11 mouse cellular contexts compared by ENCODE assay signal in the genomic region with DNA sequence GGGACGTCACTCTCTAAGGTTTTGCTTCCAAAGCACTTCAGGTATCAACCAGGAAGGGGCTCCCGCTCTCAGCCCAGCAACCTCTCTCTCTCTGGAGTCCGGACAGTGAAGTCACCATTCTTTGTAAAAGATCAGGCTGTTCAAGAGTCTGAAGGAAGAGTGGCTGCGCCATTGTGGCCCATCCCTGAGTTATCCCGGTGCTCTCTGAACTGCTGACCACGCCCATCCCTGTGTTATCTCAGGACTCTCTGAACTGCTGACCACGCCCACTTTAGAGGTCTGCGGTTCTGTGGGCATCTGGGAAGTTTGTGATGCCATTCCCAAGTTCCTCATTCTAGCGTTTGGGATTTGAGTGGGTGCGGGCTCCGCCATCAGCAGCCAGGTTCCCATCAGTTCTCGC.
DNase-seq lines count a peak whose midpoint lies in the region; ATAC-seq and TF ChIP-seq lines count a peak whose summit lies in the region.
"Had no signal": no experiment of that assay in that cellular context is flagged by ENCODE, and none has a peak within 500 bp of the region (broad histone marks: within the 10 kb centered on the region; RNA-seq: fewer than 3 reads in every experiment).

No protein-coding gene starts in this region.

- no peak overlapping the region for H3K4me3 ChIP-seq in kidney, embryonic 14.5 days (ENCODE audit: low read length)
- H3K4me3 ChIP-seq in ES-E14 (ENCODE audit: insufficient read depth in 1 of 2, low read depth in 1 of 2, low read length in 2 of 2, poor library complexity in 1 of 2, severe bottlenecking in 1 of 2), result peak overlapping the region in 1 of 2 experiments; percentile 16; a peak in 2 of 4 replicates
- no peak overlapping the region for H3K4me3 ChIP-seq in limb, embryonic 13.5 days

- DNase-seq in kidney, postnatal 25 days, result no peak
- peak; percentile 74 for DNase-seq in ES-E14 (ENCODE audit: low read depth, low spot score)
- DNase-seq in embryo, embryonic 10.5 days (ENCODE audit: low spot score), result peak; percentile 68
- DNase-seq in c-Kit-positive CD71-positive TER-119-positive erythroid progenitor cells, embryonic 14.5 days (ENCODE audit: low spot score), result no peak
- DNase-seq in spleen, postnatal 14 days (ENCODE audit: low spot score in 2 of 2), result no peak
- DNase-seq: adrenal gland, postnatal 36 days; cerebellum, adult 8-10 months; kidney, postnatal 36 days; lung, postnatal 36 days had no signal

- 20% methylated on average over 12 of the region's 12 CpGs for WGBS in kidney, embryonic 14.5 days
- 15% methylated on average over 12 of the region's 12 CpGs for WGBS in limb, embryonic 13.5 days

- ATAC-seq in kidney, embryonic 14.5 days (ENCODE audit: low FRiP score, low TSS enrichment), result 0 out of 2 replicates have a peak, but pooled peaks have one; percentile 43
- no peak for ATAC-seq in limb, embryonic 13.5 days (ENCODE audit: low FRiP score, low read depth)

- no peak overlapping the region for H3K27ac ChIP-seq in kidney, embryonic 14.5 days (ENCODE audit: low read depth, low read length)
- H3K27ac ChIP-seq in ES-E14 (ENCODE audit: insufficient read depth, low read depth, low read length, poor library complexity, severe bottlenecking), result no peak overlapping the region
- H3K27ac ChIP-seq in limb, embryonic 13.5 days, result no peak overlapping the region

- H3K4me1 ChIP-seq in kidney, embryonic 14.5 days (ENCODE audit: control insufficient read depth, insufficient read depth, low read length), result no peaks in the 10 kb centered on the region; the same call in 1 of the 2 replicates
- H3K4me1 ChIP-seq in ES-E14 (ENCODE audit: control insufficient read depth in 2 of 2, insufficient read depth in 2 of 2, low read length in 2 of 2, poor library complexity in 1 of 2), result peaks cover 3 to 10% of the 10 kb centered on the region in 2 experiments; a peak in 2 of 4 replicates
- peaks cover 42% of the 10 kb centered on the region for H3K4me1 ChIP-seq in limb, embryonic 13.5 days

- no peaks in the 10 kb centered on the region for H3K9me3 ChIP-seq in kidney, embryonic 14.5 days (ENCODE audit: control insufficient read depth, low read length)
- no peaks in the 10 kb centered on the region for H3K9me3 ChIP-seq in ES-E14 (ENCODE audit: control insufficient read depth, insufficient read depth, low read depth, low read length)
- H3K9me3 ChIP-seq in limb, embryonic 13.5 days, result no peaks in the 10 kb centered on the region

- H3K9ac ChIP-seq in kidney, embryonic 14.5 days (ENCODE audit: low read depth, low read length), result no peak overlapping the region
- no peak overlapping the region for H3K9ac ChIP-seq in ES-E14 (ENCODE audit: insufficient read depth, low read depth, low read length, poor library complexity, severe bottlenecking)
- H3K9ac ChIP-seq in limb, embryonic 13.5 days, result no peak overlapping the region

- in situ Hi-C loops in ES-E14 (cut with MboI; ENCODE audit: low sequenced_read_pairs in 2 of 2, unreplicated experiment in 2 of 2), result no loop called here

- H3K4me2 ChIP-seq in kidney, embryonic 14.5 days (replicated peaks; ENCODE audit: low read depth, low read length), result peak overlapping the region; percentile 19
- peak overlapping the region; percentile 41 for H3K4me2 ChIP-seq in limb, embryonic 13.5 days (replicated peaks)

- H3K36me3 ChIP-seq in kidney, embryonic 14.5 days (ENCODE audit: control insufficient read depth, insufficient read depth, low read length), result no peaks in the 10 kb centered on the region
- H3K36me3 ChIP-seq in ES-E14 (ENCODE audit: control insufficient read depth, insufficient read depth, low read length, poor library complexity, severe bottlenecking), result no peaks in the 10 kb centered on the region
- H3K36me3 ChIP-seq in limb, embryonic 13.5 days, result no peaks in the 10 kb centered on the region

- H3K27me3 ChIP-seq in kidney, embryonic 14.5 days (ENCODE audit: control insufficient read depth, insufficient read depth, low read length), result peaks cover 11% of the 10 kb centered on the region
- peaks cover 63% of the 10 kb centered on the region for H3K27me3 ChIP-seq in limb, embryonic 13.5 days

TF ChIP-seq in ES-E14, 5 proteins besides CTCF, POLR2A, EP300 and RAD21:
- TF ChIP-seq ZC3H11A (IDR thresholded peaks at IDR 0.05; ENCODE audit: borderline replicate concordance, low read depth, low read length) (no peak), ZNF384 (IDR thresholded peaks at IDR 0.05; ENCODE audit: low read depth, low read length) (no peak), CHD2 (IDR thresholded peaks at IDR 0.05; ENCODE audit: low read depth, low read length) (no peak), MAFK (IDR thresholded peaks at IDR 0.05; ENCODE audit: insufficient read depth, low read depth, low read length) (no peak), HCFC1 (IDR thresholded peaks at IDR 0.05; ENCODE audit: borderline replicate concordance, insufficient read depth, low read length) (no peak)

Comparison
In these comparisons a context has a peak if more than half of its experiments do, and no peak if none do; other contexts are left out.
1. DNase-seq: peak in ES-E14 (single experiment) and embryo, embryonic 10.5 days (single experiment); none in kidney, postnatal 25 days (0 of 2), c-Kit-positive CD71-positive TER-119-positive erythroid progenitor cells, embryonic 14.5 days (single experiment) and spleen, postnatal 14 days (0 of 2).